Mouse (Mus musculus): ENCODE measurements around the gene Npcd.

GRCm38 (mm10) chr15:79832064-79832900 lies 1.8 kb downstream of the Npcd start:
- TF ChIP-seq CTCF (IDR thresholded peaks at IDR 0.05; ENCODE audit: borderline replicate concordance, insufficient read depth, low read depth, low read length) (peak; percentile 83), POLR2A (IDR thresholded peaks at IDR 0.05; ENCODE audit: borderline replicate concordance, insufficient read depth, low read length) (no peak)
